Mouse (Mus musculus): ENCODE results near the gene Hhipl2. TPM values are rescaled to one million over a fixed set of nuclear protein-coding genes. Genes with fewer than 3 reads are reported as not detected.

The Hhipl2 gene
- total RNA-seq (2014; rRNA removed) (0.22 and 0.24 TPM in 2 replicates), polyA plus RNA-seq (2015; fragmentation: Nextera tagmentation; extraction: Ambion mirVana) (0.17 TPM in 1 of 2 replicates, not detected in the other)

DNA sequence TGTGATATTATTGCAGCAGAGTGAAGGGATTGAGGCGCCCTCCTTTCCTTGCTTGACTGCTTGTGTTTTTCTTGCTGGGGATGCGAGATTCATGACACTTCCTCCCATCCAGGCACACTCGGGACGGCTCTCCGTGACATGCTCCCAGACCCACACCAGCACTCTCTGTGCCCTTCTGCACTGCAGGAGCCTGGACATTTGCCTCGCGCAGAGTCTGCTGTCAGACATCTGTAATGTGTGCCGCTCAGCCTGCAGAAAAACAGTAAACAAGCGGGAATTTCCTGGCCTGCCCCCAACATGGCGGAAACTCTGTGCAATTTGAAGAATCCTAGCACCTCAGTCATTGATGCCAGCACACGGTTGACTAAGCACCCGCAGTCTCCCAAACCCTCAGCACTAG is at the start of gene Hhipl2:
Gene Hhipl2, plus strand, starts transcription at position 343 of the 400 bp plus-strand sequence.
- no peak for ATAC-seq (ENCODE audit: low FRiP score)
- Histone ChIP-seq H3K9me3 (ENCODE audit: low read length) (no peaks in the 10 kb centered on the region), H3K4me2 (ENCODE audit: low read depth, low read length, poor library complexity, severe bottlenecking) (no peak within 1 kb of the TSS), H3K27me3 (ENCODE audit: insufficient read depth, low read length) (no peaks in the 10 kb centered on the region), H3K4me3 (ENCODE audit: low read depth, low read length) (no peak within 1 kb of the TSS), H3K4me1 (ENCODE audit: insufficient read depth, low read length) (no peaks in the 10 kb centered on the region), H3K9ac (replicated peaks; ENCODE audit: low read length, poor library complexity, severe bottlenecking) (no peak within 1 kb of the TSS), H3K27ac (ENCODE audit: low read depth, low read length) (no peak within 1 kb of the TSS), H3K36me3 (ENCODE audit: insufficient read depth, low read length) (no peaks in the 10 kb centered on the region)
- no peak for DNase-seq (ENCODE audit: low spot score)
- WGBS, result 74% methylated on average over 12 of the region's 12 CpGs
- TF ChIP-seq CTCF (IDR thresholded peaks at IDR 0.05), result no peak

DNA sequence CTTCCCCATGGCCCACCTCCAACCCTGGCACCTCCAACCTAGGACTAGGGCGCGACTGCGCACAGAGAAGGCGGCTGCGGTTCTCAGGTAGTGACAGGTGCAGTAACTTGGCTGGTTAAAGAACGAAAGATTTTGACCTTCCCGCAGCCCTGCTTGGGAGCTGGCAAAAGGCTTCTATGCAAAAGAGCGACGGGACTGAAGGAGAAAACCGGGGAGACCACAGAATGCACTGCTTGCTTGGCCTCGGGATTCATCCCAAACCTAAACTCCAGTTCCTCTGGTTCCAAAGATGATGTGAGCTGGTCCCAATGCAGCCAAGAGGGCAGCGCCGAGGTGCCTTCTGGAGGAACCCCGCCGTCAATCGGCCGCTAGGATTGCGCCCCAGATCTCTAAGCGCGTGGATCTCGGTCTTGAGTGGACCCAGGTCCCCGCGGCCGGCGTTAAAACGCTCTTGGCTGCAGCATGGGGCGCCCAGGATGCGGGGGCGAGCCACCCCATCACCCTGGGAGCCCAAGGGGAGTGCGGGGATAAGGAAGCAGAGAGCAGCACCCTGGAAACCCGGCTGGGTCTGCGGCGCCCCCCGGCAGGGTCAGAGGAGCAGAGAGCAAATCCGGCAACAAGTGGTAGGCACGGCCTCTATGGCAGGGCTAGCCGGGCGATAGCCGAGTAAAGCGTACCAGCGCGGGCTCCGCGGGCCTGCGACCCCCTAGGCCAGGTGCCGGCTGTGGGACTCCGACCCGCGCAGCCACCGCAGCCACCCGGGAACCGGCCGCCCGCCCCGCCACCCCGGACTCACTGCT is 49.2 kb upstream of the Hhipl2 start:
- TF ChIP-seq CTCF (IDR thresholded peaks at IDR 0.05), result 0 out of 2 replicates have a peak, but pooled peaks have one; percentile 2
- Histone ChIP-seq H3K9me3 (ENCODE audit: low read length) (no peaks in the 10 kb centered on the region), H3K36me3 (ENCODE audit: insufficient read depth, low read length) (peaks cover 12% of the 10 kb centered on the region), H3K4me2 (ENCODE audit: low read depth, low read length, poor library complexity, severe bottlenecking) (peak overlapping the region; percentile 93), H3K9ac (replicated peaks; ENCODE audit: low read length, poor library complexity, severe bottlenecking) (peak overlapping the region; percentile 79), H3K4me3 (ENCODE audit: low read depth, low read length) (peak overlapping the region; percentile 72), H3K27me3 (ENCODE audit: insufficient read depth, low read length) (no peaks in the 10 kb centered on the region), H3K4me1 (ENCODE audit: insufficient read depth, low read length) (peaks cover 5% of the 10 kb centered on the region; the same call in 1 of the 2 replicates), H3K27ac (ENCODE audit: low read depth, low read length) (peak overlapping the region; percentile 71)
- peak; percentile 6 for DNase-seq (ENCODE audit: low spot score)
- ATAC-seq (ENCODE audit: low FRiP score), result peak; percentile 67
- WGBS, result 1% methylated on average over 56 of the region's 56 CpGs

DNA sequence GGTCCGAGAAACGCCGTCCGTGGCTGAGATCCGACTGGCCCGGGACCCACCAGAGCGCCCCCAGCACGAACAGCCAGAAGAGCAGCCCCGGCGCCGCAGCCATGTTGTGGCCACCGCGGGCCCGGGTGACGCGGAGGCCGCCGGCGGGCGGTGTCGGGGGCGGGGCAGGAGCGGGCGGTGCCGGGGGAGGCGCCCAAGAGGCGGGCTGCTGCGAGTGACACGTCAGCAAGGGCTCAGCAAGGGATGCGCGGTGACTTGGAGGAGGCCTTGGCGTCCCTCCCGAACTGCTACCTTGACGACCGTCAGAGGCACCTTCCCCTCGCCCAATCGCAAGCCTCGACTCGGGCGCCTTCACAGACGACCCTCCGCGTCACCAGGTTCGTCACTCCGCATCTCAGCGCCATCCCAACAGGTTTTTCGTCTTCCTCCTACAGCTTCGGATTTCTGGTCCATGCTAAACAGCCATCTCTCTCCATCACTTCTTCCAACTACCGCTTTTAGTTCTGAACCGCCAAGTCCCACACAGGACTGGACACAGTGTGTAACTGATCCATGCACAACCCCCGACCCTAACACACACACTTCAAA is 48.5 kb upstream of the Hhipl2 start, which contains the start of gene Mia3:
Gene Mia3, minus strand, starts transcription at position 127 of the 588 bp plus-strand sequence.
- H3K27me3 ChIP-seq (ENCODE audit: insufficient read depth, low read length), result no peaks in the 10 kb centered on the region
- H3K9ac ChIP-seq (replicated peaks; ENCODE audit: low read length, poor library complexity, severe bottlenecking), result peak within 1 kb of the TSS; percentile 79
- H3K36me3 ChIP-seq (ENCODE audit: insufficient read depth, low read length), result peaks cover 5% of the 10 kb centered on the region
- TF ChIP-seq CTCF (IDR thresholded peaks at IDR 0.05), result no peak; the same call in 1 of the 2 replicates
- no peaks in the 10 kb centered on the region for H3K9me3 ChIP-seq (ENCODE audit: low read length)
- peak; percentile 99 for ATAC-seq (ENCODE audit: low FRiP score)
- H3K27ac ChIP-seq (ENCODE audit: low read depth, low read length), result peak within 1 kb of the TSS; percentile 71
- WGBS, result under 1% methylated on average over 45 of the region's 51 CpGs
- DNase-seq (ENCODE audit: low spot score), result peak; percentile 98
- H3K4me2 ChIP-seq (ENCODE audit: low read depth, low read length, poor library complexity, severe bottlenecking), result peak within 1 kb of the TSS; percentile 93
- H3K4me1 ChIP-seq (ENCODE audit: insufficient read depth, low read length), result peaks cover 5% of the 10 kb centered on the region; the same call in 1 of the 2 replicates
- peak within 1 kb of the TSS; percentile 72 for H3K4me3 ChIP-seq (ENCODE audit: low read depth, low read length)

DNA sequence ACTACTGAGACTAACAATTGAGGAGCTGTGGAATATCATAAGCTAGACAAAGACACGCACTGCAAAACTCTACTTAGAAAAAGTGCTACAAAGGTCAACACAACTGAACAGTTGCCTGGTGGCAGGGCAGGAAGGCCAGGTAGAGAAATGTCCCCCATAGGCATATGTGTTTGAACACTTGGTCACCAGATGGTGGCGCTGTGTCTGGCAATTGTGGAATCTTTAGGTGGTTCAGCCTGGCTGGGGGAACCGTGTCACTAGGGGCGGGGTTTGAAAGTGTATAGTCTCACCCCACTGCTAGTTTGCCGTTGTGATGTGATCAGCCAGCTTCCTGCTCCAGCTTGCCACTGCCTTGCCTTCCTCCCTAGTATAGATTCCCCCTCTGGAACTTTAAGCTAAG is 43.3 kb upstream of the Hhipl2 start:
- TF ChIP-seq CTCF (IDR thresholded peaks at IDR 0.05), result peak; percentile 4; the same call in 1 of the 2 replicates

DNA sequence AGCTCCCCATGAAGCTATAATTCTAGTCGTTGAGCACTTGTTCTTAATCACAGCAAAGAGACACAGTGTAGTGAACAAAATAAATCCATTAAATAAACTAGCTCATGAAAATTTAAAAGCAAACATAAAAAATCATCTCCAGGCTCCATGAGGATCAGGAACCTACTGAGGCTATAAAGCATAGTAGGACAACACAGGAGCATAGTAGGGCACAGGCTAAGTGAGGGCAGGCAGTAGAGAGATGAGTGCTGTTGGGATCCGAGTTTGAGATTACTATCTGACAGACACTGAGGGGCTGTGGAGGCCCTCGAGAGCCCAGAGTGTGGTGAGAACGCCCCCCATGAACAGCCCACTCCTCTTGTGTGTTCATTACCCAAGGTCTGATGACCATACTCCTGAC is 41.0 kb upstream of the Hhipl2 start:
- DNase-seq (ENCODE audit: low spot score) (no peak), ATAC-seq (ENCODE audit: low FRiP score) (no peak)
- H3K4me2 ChIP-seq (ENCODE audit: low read depth, low read length, poor library complexity, severe bottlenecking), result no peak overlapping the region
- H3K4me1 ChIP-seq (ENCODE audit: insufficient read depth, low read length), result no peaks in the 10 kb centered on the region
- H3K27me3 ChIP-seq (ENCODE audit: insufficient read depth, low read length), result peaks cover under 1% of the 10 kb centered on the region; the same call in 1 of the 2 replicates
- no peaks in the 10 kb centered on the region for H3K36me3 ChIP-seq (ENCODE audit: insufficient read depth, low read length)
- WGBS, result 80% methylated on average over 4 of the region's 4 CpGs
- no peaks in the 10 kb centered on the region for H3K9me3 ChIP-seq (ENCODE audit: low read length)
- no peak for TF ChIP-seq CTCF (IDR thresholded peaks at IDR 0.05)
- no peak overlapping the region for H3K4me3 ChIP-seq (ENCODE audit: low read depth, low read length)
- no peak overlapping the region for H3K27ac ChIP-seq (ENCODE audit: low read depth, low read length)
- no peak overlapping the region for H3K9ac ChIP-seq (replicated peaks; ENCODE audit: low read length, poor library complexity, severe bottlenecking)

More for the DNA sequence above, 43.3 kb upstream of the Hhipl2 start:
- H3K4me1 ChIP-seq (ENCODE audit: insufficient read depth, low read length), result no peaks in the 10 kb centered on the region
- H3K27ac ChIP-seq (ENCODE audit: low read depth, low read length), result no peak overlapping the region
- no peaks in the 10 kb centered on the region for H3K9me3 ChIP-seq (ENCODE audit: low read length)
- H3K4me3 ChIP-seq (ENCODE audit: low read depth, low read length), result no peak overlapping the region
- H3K4me2 ChIP-seq (ENCODE audit: low read depth, low read length, poor library complexity, severe bottlenecking), result no peak overlapping the region
- DNase-seq (ENCODE audit: low spot score) (no peak), ATAC-seq (ENCODE audit: low FRiP score) (no peak)
- no peak overlapping the region for H3K9ac ChIP-seq (replicated peaks; ENCODE audit: low read length, poor library complexity, severe bottlenecking)
- H3K27me3 ChIP-seq (ENCODE audit: insufficient read depth, low read length), result no peaks in the 10 kb centered on the region
- WGBS, result 79% methylated on average over 5 of the region's 5 CpGs
- H3K36me3 ChIP-seq (ENCODE audit: insufficient read depth, low read length), result no peaks in the 10 kb centered on the region
